Mouse (Mus musculus) central nervous system, embryonic 11.5 days (tissue): Measurements from ENCODE around the gene Stat6. TPM values are rescaled to one million over a fixed set of nuclear protein-coding genes. Genes with fewer than 3 reads are reported as not detected.

Source experiments
- polyA plus RNA-seq: library from polyadenylated mRNA; depleted of rRNA; stranded (reverse); fragments of >200 nt; gene quantifications from 2 replicates; pipeline ENCODE4 v1.2.3, GENCODE M21; 2012; rRNA removed

Gene Stat6
- 8.9 and 12.3 TPM in 2 replicates for polyA plus RNA-seq

DNA sequence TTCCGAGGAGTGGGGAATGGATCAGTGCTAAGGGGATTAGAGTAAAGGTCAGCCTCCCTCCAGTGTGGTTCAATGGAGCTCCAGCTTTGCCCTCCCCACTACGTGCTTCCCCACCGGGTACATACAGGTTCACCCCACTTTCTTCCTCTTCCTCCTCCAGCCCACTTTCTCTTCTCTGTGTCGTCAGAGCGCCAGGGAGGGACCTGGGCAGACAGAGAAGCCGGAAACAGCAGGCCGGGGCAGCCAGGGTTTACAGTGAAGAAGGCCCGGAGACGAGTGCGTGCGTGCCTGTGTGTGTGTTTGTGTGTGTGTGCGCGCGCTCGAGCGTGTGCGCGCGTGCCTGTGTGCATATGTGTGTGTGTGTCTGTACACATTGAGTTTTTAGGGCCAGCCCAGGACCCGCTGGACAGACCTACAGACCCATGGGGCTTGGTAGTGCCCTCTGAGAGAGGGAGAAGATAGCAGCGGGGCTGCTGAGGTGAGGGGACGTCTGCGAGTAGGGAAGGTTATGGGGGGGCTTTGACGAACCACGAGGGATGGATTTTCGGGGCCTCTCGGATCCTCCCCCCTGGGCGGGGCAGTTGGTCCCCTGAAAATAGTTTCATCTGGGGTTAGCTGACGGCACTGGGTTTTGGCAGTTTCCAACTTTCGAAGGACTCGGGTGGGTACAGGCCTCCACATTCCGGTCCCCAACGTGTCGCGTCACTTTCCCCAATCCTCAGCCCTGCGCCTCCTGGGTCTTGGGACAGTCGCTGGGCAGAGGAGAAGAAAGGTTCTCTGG, at the start of gene Stat6:
Stat6 (plus strand) TSS at position 215 of the 781 bp plus-strand sequence.

GRCm38 (mm10) chr10:127620406-127621190, 22.2 kb upstream of the Stat6 start, which contains the start of gene Lrp1:
Lrp1 (minus strand) TSS chr10:127621148.

DNA sequence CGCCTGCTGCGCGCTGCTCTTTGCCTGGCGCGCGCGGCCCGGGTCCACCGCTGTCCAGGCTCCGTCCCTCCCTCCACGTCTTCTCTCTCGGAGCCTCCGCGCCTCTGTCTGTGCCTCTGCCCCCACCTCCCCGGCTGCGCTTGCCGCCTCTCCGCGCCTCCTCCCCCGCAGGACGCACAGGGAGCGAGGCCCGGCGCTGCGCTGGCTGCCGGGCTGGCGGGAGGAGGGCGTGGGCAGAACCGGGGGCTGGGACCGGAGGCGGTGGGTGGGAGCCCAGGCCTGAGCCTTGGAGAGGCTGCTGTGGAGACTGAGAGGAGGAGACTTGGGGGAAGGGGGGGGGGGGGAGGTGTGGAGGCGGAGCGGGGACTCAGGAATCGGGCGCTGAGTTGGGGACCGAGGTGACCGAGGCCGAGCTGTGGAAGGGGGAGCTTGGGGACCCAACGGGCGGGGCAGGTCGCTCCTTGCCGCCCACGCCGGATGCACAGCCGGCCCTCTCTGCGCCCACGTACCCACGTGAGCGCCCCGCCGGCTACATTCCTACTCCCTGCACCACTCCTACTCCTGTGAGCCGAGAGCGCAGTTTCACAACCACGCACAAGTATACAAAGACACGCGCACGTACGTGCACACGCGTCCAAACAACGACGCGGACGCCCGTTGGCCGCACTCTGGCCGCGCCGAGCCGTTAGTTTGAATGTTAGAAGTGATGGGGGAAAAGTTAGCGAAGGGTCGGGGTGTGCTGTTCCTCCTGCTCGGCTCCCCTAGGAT, 23.9 kb downstream of the Stat6 start, which contains the start of gene Nemp1:
Nemp1 (plus strand) TSS at position 401 of the 768 bp plus-strand sequence.

GRCm38 (mm10) chr10:127668093-127669050, 25.6 kb downstream of the Stat6 start, which contains the start of gene Nab2:
Nab2 (minus strand) TSS chr10:127668568.

GRCm38 (mm10) chr10:127704766-127705220, 62.0 kb downstream of the Stat6 start, which contains the start of gene Myo1a:
Myo1a (plus strand) TSS chr10:127705170.

Other genes starting within 250 kb of the Stat6 start
- gene Stac3, start 141.3 kb upstream of the Stat6 start, polyA plus RNA-seq, result 7.8 and 12.2 TPM in 2 replicates
- gene Ndufa4l2, start 128.0 kb upstream of the Stat6 start, polyA plus RNA-seq, result 4.2 and 4.5 TPM in 2 replicates
- 94.7 and 99.4 TPM in 2 replicates for gene Shmt2, start 120.5 kb upstream of the Stat6 start, polyA plus RNA-seq
- gene Nxph4, start 108.4 kb upstream of the Stat6 start, polyA plus RNA-seq, result 10.4 and 12.6 TPM in 2 replicates
- gene Lrp1, start 21.8 kb upstream of the Stat6 start, polyA plus RNA-seq, result 129 and 151 TPM in 2 replicates
- gene Nemp1, start 23.9 kb downstream of the Stat6 start, polyA plus RNA-seq, result 12.5 and 14.6 TPM in 2 replicates
- gene Nab2, start 25.6 kb downstream of the Stat6 start, polyA plus RNA-seq, result 16.4 and 26.1 TPM in 2 replicates
- gene Myo1a, start 62.2 kb downstream of the Stat6 start, polyA plus RNA-seq, result 2.7 and 4.1 TPM in 2 replicates
- 1.9 and 8.4 TPM in 2 replicates for gene Tac2, start 81.5 kb downstream of the Stat6 start, polyA plus RNA-seq
- 17.2 and 19.3 TPM in 2 replicates for gene Zbtb39, start 96.6 kb downstream of the Stat6 start, polyA plus RNA-seq
- gene Gpr182, start 108.7 kb downstream of the Stat6 start, polyA plus RNA-seq, result 0.74 and 1.6 TPM in 2 replicates
- gene Rdh1, start 116.7 kb downstream of the Stat6 start, polyA plus RNA-seq, result 0.06 and 0.11 TPM in 2 replicates
- gene Rdh16f1, start 116.8 kb downstream of the Stat6 start, polyA plus RNA-seq, result 0.21 TPM in 1 of 2 replicates, not detected in the other
- gene Rdh9, start 133.4 kb downstream of the Stat6 start, polyA plus RNA-seq, result 0.06 TPM in 1 of 2 replicates, not detected in the other
- not detected in 2 replicates for gene Rdh16, start 158.2 kb downstream of the Stat6 start, polyA plus RNA-seq
- not detected in 2 replicates for gene Rdh19, start 206.9 kb downstream of the Stat6 start, polyA plus RNA-seq
- not detected in 2 replicates for gene Rdh16f2, start 223.5 kb downstream of the Stat6 start, polyA plus RNA-seq
- not detected in 2 replicates for gene Rdh7, start 245.8 kb downstream of the Stat6 start, polyA plus RNA-seq